Mouse (Mus musculus): ENCODE measurements around the gene H2afy. TPM values are rescaled to one million over a fixed set of nuclear protein-coding genes. Genes with fewer than 3 reads are reported as not detected.
A peak's percentile ranks its signal among the peaks of the same experiment; 100 is the strongest.

H2afy gene
- polyA plus RNA-seq, 1 experiment: 408 TPM

GRCm38 (mm10) chr13:56110694-56111531 lies 25.2 kb downstream of the H2afy start:
- WGBS: 74% methylated on average over 19 of the region's 19 CpGs
- H3K27ac ChIP-seq (ENCODE audit: insufficient read depth, low read depth, low read length): no peak overlapping the region
- H3K4me3 ChIP-seq (ENCODE audit: insufficient read depth, low read depth, low read length): no peak overlapping the region
- no peak for TF ChIP-seq POLR2A (IDR thresholded peaks at IDR 0.05; ENCODE audit: insufficient read depth, low read depth, low read length)
- TF ChIP-seq CTCF (IDR thresholded peaks at IDR 0.05; ENCODE audit: insufficient read depth, low read depth, low read length): no peak
- H3K4me1 ChIP-seq (ENCODE audit: control insufficient read depth, insufficient read depth, low read length): peaks cover 57% of the 10 kb centered on the region

GRCm38 (mm10) chr13:56109703-56110102 lies 26.5 kb downstream of the H2afy start:
- no peak overlapping the region for H3K4me3 ChIP-seq (ENCODE audit: insufficient read depth, low read depth, low read length)
- H3K27ac ChIP-seq (ENCODE audit: insufficient read depth, low read depth, low read length): no peak overlapping the region
- WGBS: 87% methylated on average over 4 of the region's 4 CpGs
- TF ChIP-seq POLR2A (IDR thresholded peaks at IDR 0.05; ENCODE audit: insufficient read depth, low read depth, low read length): no peak
- no peak for TF ChIP-seq CTCF (IDR thresholded peaks at IDR 0.05; ENCODE audit: insufficient read depth, low read depth, low read length)
- peaks cover 55% of the 10 kb centered on the region for H3K4me1 ChIP-seq (ENCODE audit: control insufficient read depth, insufficient read depth, low read length)

- no peak overlapping the region for H3K4me3 ChIP-seq (ENCODE audit: insufficient read depth, low read depth, low read length)
- no peak overlapping the region for H3K27ac ChIP-seq (ENCODE audit: insufficient read depth, low read depth, low read length)
- 68% methylated on average over 17 of the region's 17 CpGs for WGBS
- TF ChIP-seq CTCF (IDR thresholded peaks at IDR 0.05; ENCODE audit: insufficient read depth, low read depth, low read length): no peak
- TF ChIP-seq POLR2A (IDR thresholded peaks at IDR 0.05; ENCODE audit: insufficient read depth, low read depth, low read length): no peak
- peaks cover 60% of the 10 kb centered on the region for H3K4me1 ChIP-seq (ENCODE audit: control insufficient read depth, insufficient read depth, low read length)
Measured at GRCm38 (mm10) chr13:56108849-56109519, 27.2 kb downstream of the H2afy start.

GRCm38 (mm10) chr13:56104971-56105391 lies 31.2 kb downstream of the H2afy start:
- 65% methylated on average over 6 of the region's 6 CpGs for WGBS
- H3K27ac ChIP-seq (ENCODE audit: insufficient read depth, low read depth, low read length): no peak overlapping the region
- H3K4me1 ChIP-seq (ENCODE audit: control insufficient read depth, insufficient read depth, low read length): peaks cover 34% of the 10 kb centered on the region
- TF ChIP-seq POLR2A (IDR thresholded peaks at IDR 0.05; ENCODE audit: insufficient read depth, low read depth, low read length) (no peak), CTCF (IDR thresholded peaks at IDR 0.05; ENCODE audit: insufficient read depth, low read depth, low read length) (no peak)
- no peak overlapping the region for H3K4me3 ChIP-seq (ENCODE audit: insufficient read depth, low read depth, low read length)

GRCm38 (mm10) chr13:56103796-56104746 lies 32.1 kb downstream of the H2afy start:
- no peak overlapping the region for H3K27ac ChIP-seq (ENCODE audit: insufficient read depth, low read depth, low read length)
- WGBS: 87% methylated on average over 26 of the region's 26 CpGs
- H3K4me3 ChIP-seq (ENCODE audit: insufficient read depth, low read depth, low read length): no peak overlapping the region
- TF ChIP-seq CTCF (IDR thresholded peaks at IDR 0.05; ENCODE audit: insufficient read depth, low read depth, low read length) (no peak), POLR2A (IDR thresholded peaks at IDR 0.05; ENCODE audit: insufficient read depth, low read depth, low read length) (no peak)
- H3K4me1 ChIP-seq (ENCODE audit: control insufficient read depth, insufficient read depth, low read length): peaks cover 26% of the 10 kb centered on the region

- Histone ChIP-seq H3K4me1 (ENCODE audit: control insufficient read depth, insufficient read depth, low read length) (peaks cover 21% of the 10 kb centered on the region), H3K4me3 (ENCODE audit: insufficient read depth, low read depth, low read length) (no peak overlapping the region), H3K27ac (ENCODE audit: insufficient read depth, low read depth, low read length) (no peak overlapping the region)
- TF ChIP-seq CTCF (IDR thresholded peaks at IDR 0.05; ENCODE audit: insufficient read depth, low read depth, low read length): no peak
- no peak for TF ChIP-seq POLR2A (IDR thresholded peaks at IDR 0.05; ENCODE audit: insufficient read depth, low read depth, low read length)
- WGBS: 88% methylated on average over 9 of the region's 9 CpGs
Measured at GRCm38 (mm10) chr13:56102160-56102559, 34.0 kb downstream of the H2afy start.

- no peak for TF ChIP-seq CTCF (IDR thresholded peaks at IDR 0.05; ENCODE audit: insufficient read depth, low read depth, low read length)
- TF ChIP-seq POLR2A (IDR thresholded peaks at IDR 0.05; ENCODE audit: insufficient read depth, low read depth, low read length): no peak
- peaks cover 44% of the 10 kb centered on the region for H3K4me1 ChIP-seq (ENCODE audit: control insufficient read depth, insufficient read depth, low read length)
- 69% methylated on average over 18 of the region's 18 CpGs for whole genome bisulfite sequencing
- no peak overlapping the region for H3K4me3 ChIP-seq (ENCODE audit: insufficient read depth, low read depth, low read length)
- no peak overlapping the region for H3K27ac ChIP-seq (ENCODE audit: insufficient read depth, low read depth, low read length)
Measured at GRCm38 (mm10) chr13:56095601-56096195, 40.5 kb downstream of the H2afy start.

- H3K27ac ChIP-seq (ENCODE audit: insufficient read depth, low read depth, low read length): peak overlapping the region; percentile 57
- no peak overlapping the region for H3K4me3 ChIP-seq (ENCODE audit: insufficient read depth, low read depth, low read length)
- no peak for TF ChIP-seq POLR2A (IDR thresholded peaks at IDR 0.05; ENCODE audit: insufficient read depth, low read depth, low read length)
- TF ChIP-seq CTCF (IDR thresholded peaks at IDR 0.05; ENCODE audit: insufficient read depth, low read depth, low read length): no peak
- H3K4me1 ChIP-seq (ENCODE audit: control insufficient read depth, insufficient read depth, low read length): peaks cover 51% of the 10 kb centered on the region
- 27% methylated on average over 8 of the region's 8 CpGs for WGBS
Measured at GRCm38 (mm10) chr13:56094544-56094943, 41.6 kb downstream of the H2afy start.

All from olfactory bulb, adult 2 months (tissue).